Mouse (Mus musculus): Measurements from ENCODE around the gene Apol6. TPM values are rescaled to one million over a fixed set of nuclear protein-coding genes. Genes with fewer than 3 reads are reported as not detected.

Apol6 gene
- total and polyA plus RNA-seq, 2 experiments from 2014 or later: 0.19 TPM; not detected in 1

- H3K27ac ChIP-seq (ENCODE audit: low read depth, low read length): no peak overlapping the region
These were observed 44.7 kb downstream of the Apol6 start for GRCm38 (mm10) chr15:77089249-77089648.

GRCm38 (mm10) chr15:77090531-77090930, 46.0 kb downstream of the Apol6 start:
- H3K4me2 ChIP-seq (ENCODE audit: low read depth): no peak overlapping the region
- DNase-seq: no peak
- H3K9ac ChIP-seq: no peak overlapping the region
- H3K9me3 ChIP-seq (ENCODE audit: low read length): no peaks in the 10 kb centered on the region
- peaks cover 60% of the 10 kb centered on the region for H3K36me3 ChIP-seq (ENCODE audit: insufficient read depth)
- H3K27me3 ChIP-seq (ENCODE audit: insufficient read depth, low read length): no peaks in the 10 kb centered on the region
- no peaks in the 10 kb centered on the region for H3K4me1 ChIP-seq (ENCODE audit: insufficient read depth)
- TF ChIP-seq CTCF (IDR thresholded peaks at IDR 0.05; ENCODE audit: low read depth): no peak
- no peak overlapping the region for H3K27ac ChIP-seq (ENCODE audit: low read depth, low read length)
- ATAC-seq: no peak
- H3K4me3 ChIP-seq (ENCODE audit: low read depth, low read length): no peak overlapping the region
- WGBS: 83% methylated on average over 5 of the region's 5 CpGs

More at GRCm38 (mm10) chr15:77089249-77089648, 44.7 kb downstream of the Apol6 start:
- ATAC-seq (no peak), DNase-seq (no peak)
- Histone ChIP-seq H3K36me3 (ENCODE audit: insufficient read depth) (peaks cover 64% of the 10 kb centered on the region), H3K27me3 (ENCODE audit: insufficient read depth, low read length) (no peaks in the 10 kb centered on the region), H3K4me1 (ENCODE audit: insufficient read depth) (no peaks in the 10 kb centered on the region), H3K4me3 (ENCODE audit: low read depth, low read length) (no peak overlapping the region), H3K9me3 (ENCODE audit: low read length) (no peaks in the 10 kb centered on the region), H3K9ac (no peak overlapping the region), H3K4me2 (ENCODE audit: low read depth) (no peak overlapping the region)
- 70% methylated on average over 11 of the region's 11 CpGs for WGBS
- TF ChIP-seq CTCF (IDR thresholded peaks at IDR 0.05; ENCODE audit: low read depth): no peak

- no peaks in the 10 kb centered on the region for H3K9me3 ChIP-seq (ENCODE audit: low read length)
- no peak overlapping the region for H3K27ac ChIP-seq (ENCODE audit: low read depth, low read length)
- TF ChIP-seq CTCF (IDR thresholded peaks at IDR 0.05; ENCODE audit: low read depth): no peak
- no peak overlapping the region for H3K9ac ChIP-seq
- peaks cover 59% of the 10 kb centered on the region for H3K36me3 ChIP-seq (ENCODE audit: insufficient read depth)
- H3K4me2 ChIP-seq (ENCODE audit: low read depth): no peak overlapping the region
- WGBS: 64% methylated on average over 4 of the region's 4 CpGs
- DNase-seq: no peak
- H3K4me1 ChIP-seq (ENCODE audit: insufficient read depth): no peaks in the 10 kb centered on the region
- H3K4me3 ChIP-seq (ENCODE audit: low read depth, low read length): no peak overlapping the region
- no peaks in the 10 kb centered on the region for H3K27me3 ChIP-seq (ENCODE audit: insufficient read depth, low read length)
- ATAC-seq: 0 out of 2 replicates have a peak, but pooled peaks have one; percentile 20
These were observed 46.9 kb downstream of the Apol6 start for GRCm38 (mm10) chr15:77091394-77091793.

- WGBS: 93% methylated on average over 13 of the region's 13 CpGs
- TF ChIP-seq CTCF (IDR thresholded peaks at IDR 0.05; ENCODE audit: low read depth): no peak
- Histone ChIP-seq H3K4me3 (ENCODE audit: low read depth, low read length) (no peak overlapping the region), H3K27ac (ENCODE audit: low read depth, low read length) (no peak overlapping the region), H3K9me3 (ENCODE audit: low read length) (no peaks in the 10 kb centered on the region), H3K36me3 (ENCODE audit: insufficient read depth) (peaks cover 64% of the 10 kb centered on the region), H3K9ac (no peak overlapping the region), H3K27me3 (ENCODE audit: insufficient read depth, low read length) (no peaks in the 10 kb centered on the region), H3K4me2 (ENCODE audit: low read depth) (no peak overlapping the region), H3K4me1 (ENCODE audit: insufficient read depth) (no peaks in the 10 kb centered on the region)
- ATAC-seq (no peak), DNase-seq (no peak)
These were observed 49.9 kb downstream of the Apol6 start for GRCm38 (mm10) chr15:77094431-77094830.

GRCm38 (mm10) chr15:77095216-77095615, 50.7 kb downstream of the Apol6 start:
- Histone ChIP-seq H3K4me3 (ENCODE audit: low read depth, low read length) (no peak overlapping the region), H3K36me3 (ENCODE audit: insufficient read depth) (peaks cover 62% of the 10 kb centered on the region), H3K27me3 (ENCODE audit: insufficient read depth, low read length) (no peaks in the 10 kb centered on the region), H3K27ac (ENCODE audit: low read depth, low read length) (no peak overlapping the region), H3K4me2 (ENCODE audit: low read depth) (no peak overlapping the region), H3K4me1 (ENCODE audit: insufficient read depth) (no peaks in the 10 kb centered on the region), H3K9me3 (ENCODE audit: low read length) (no peaks in the 10 kb centered on the region), H3K9ac (no peak overlapping the region)
- TF ChIP-seq CTCF (IDR thresholded peaks at IDR 0.05; ENCODE audit: low read depth): no peak
- ATAC-seq (no peak), DNase-seq (no peak)
- WGBS: 97% methylated on average over 1 of the region's 1 CpGs

GRCm38 (mm10) chr15:77097358-77097757, 52.8 kb downstream of the Apol6 start:
- no peak overlapping the region for H3K4me2 ChIP-seq (ENCODE audit: low read depth)
- no peak overlapping the region for H3K9ac ChIP-seq
- peaks cover 63% of the 10 kb centered on the region for H3K36me3 ChIP-seq (ENCODE audit: insufficient read depth)
- no peaks in the 10 kb centered on the region for H3K27me3 ChIP-seq (ENCODE audit: insufficient read depth, low read length)
- TF ChIP-seq CTCF (IDR thresholded peaks at IDR 0.05; ENCODE audit: low read depth): no peak
- 0 out of 2 replicates have a peak overlapping the region, but pooled peaks have one; percentile 40 for H3K27ac ChIP-seq (ENCODE audit: low read depth, low read length)
- H3K9me3 ChIP-seq (ENCODE audit: low read length): no peaks in the 10 kb centered on the region
- no peak overlapping the region for H3K4me3 ChIP-seq (ENCODE audit: low read depth, low read length)
- H3K4me1 ChIP-seq (ENCODE audit: insufficient read depth): no peaks in the 10 kb centered on the region
- DNase-seq (no peak), ATAC-seq (no peak)
- WGBS: 79% methylated on average over 6 of the region's 6 CpGs

GRCm38 (mm10) chr15:77099756-77100155, 55.2 kb downstream of the Apol6 start:
- no peak overlapping the region for H3K27ac ChIP-seq (ENCODE audit: low read depth, low read length)
- WGBS: 56% methylated on average over 3 of the region's 3 CpGs
- H3K4me1 ChIP-seq (ENCODE audit: insufficient read depth): no peaks in the 10 kb centered on the region
- H3K4me3 ChIP-seq (ENCODE audit: low read depth, low read length): no peak overlapping the region
- no peaks in the 10 kb centered on the region for H3K9me3 ChIP-seq (ENCODE audit: low read length)
- peak; percentile 43; the same call in 1 of the 2 replicates for ATAC-seq
- H3K27me3 ChIP-seq (ENCODE audit: insufficient read depth, low read length): no peaks in the 10 kb centered on the region
- no peak overlapping the region for H3K9ac ChIP-seq
- H3K4me2 ChIP-seq (ENCODE audit: low read depth): no peak overlapping the region
- peaks cover 49% of the 10 kb centered on the region for H3K36me3 ChIP-seq (ENCODE audit: insufficient read depth)
- DNase-seq: peak; percentile 39
- no peak for TF ChIP-seq CTCF (IDR thresholded peaks at IDR 0.05; ENCODE audit: low read depth)

All from forebrain, postnatal 0 days (tissue).